Mouse (Mus musculus) spleen, postnatal 0 days (tissue): ENCODE results near the gene Barx1. TPM values are rescaled to one million over a fixed set of nuclear protein-coding genes. Genes with fewer than 3 reads are reported as not detected.

ENCODE experiments used
- polyA plus RNA-seq: library from polyadenylated mRNA; unstranded; fragments of >200 nt; fragmentation: Nextera tagmentation; extraction: Ambion mirVana; gene quantifications from 2 replicates; pipeline ENCODE4 v1.2.1, GENCODE M21; 2015

Gene Barx1
- polyA plus RNA-seq = 5.2 and 7.5 TPM in 2 replicates

GRCm38 (mm10) chr13:48662431-48663143 lies at the start of gene Barx1:
TSS of gene Barx1 (plus strand) at chr13:48662998.

GRCm38 (mm10) chr13:48625433-48626184 lies 37.2 kb upstream of the Barx1 start, which contains the start of gene Ptpdc1:
TSS of gene Ptpdc1 (minus strand) at chr13:48625664.

Other genes starting within 250 kb of the Barx1 start
- 0.91 and 1.3 TPM in 2 replicates for gene Zfp169, start 149.5 kb upstream of the Barx1 start, polyA plus RNA-seq
- gene A830005F24Rik, start 149.4 kb upstream of the Barx1 start, polyA plus RNA-seq = 0.42 and 0.56 TPM in 2 replicates
- gene Ptpdc1, start 37.3 kb upstream of the Barx1 start, polyA plus RNA-seq = 1.6 and 2.7 TPM in 2 replicates
- 3.7 and 4.4 TPM in 2 replicates for gene Phf2, start 208.1 kb downstream of the Barx1 start, polyA plus RNA-seq